In the genomic region with DNA sequence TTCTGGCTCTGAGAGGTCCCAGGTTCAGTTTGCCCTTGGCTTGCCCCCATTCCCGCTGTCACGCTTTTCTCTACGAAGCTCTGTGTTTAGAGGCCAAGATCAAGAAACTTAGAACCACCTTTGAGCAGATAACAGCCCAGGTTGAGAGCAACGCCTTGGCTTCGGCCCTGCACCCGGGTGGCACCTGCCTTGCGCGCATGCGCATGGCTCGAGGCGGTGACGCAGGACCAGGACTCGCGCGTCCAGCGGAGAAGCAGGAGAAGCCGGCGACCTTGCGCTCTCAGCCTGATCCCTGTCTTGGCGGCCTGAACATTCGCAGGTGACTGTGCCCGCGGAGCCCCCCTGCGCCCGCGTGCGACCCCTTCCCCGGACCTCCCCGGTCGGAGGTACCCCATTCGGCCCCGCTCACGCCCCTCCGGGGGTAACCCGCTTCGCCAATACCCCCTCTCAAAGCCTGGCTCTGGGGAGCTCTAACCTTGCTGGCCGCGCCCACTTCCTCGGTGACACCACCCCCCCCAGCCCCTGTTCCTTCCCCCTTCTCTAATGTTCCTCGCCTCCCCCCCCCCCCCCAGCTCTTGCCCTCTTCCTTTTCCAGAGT, we compare ENCODE assay signal across 8 mouse cellular contexts. TPM values are rescaled to one million over a fixed set of nuclear protein-coding genes. Genes with fewer than 3 reads are reported as not detected.
DNase-seq lines count a peak whose midpoint lies in the region; ATAC-seq lines count a peak whose summit lies in the region.

A gene (plus strand): TSS at position 232 of the 598 bp plus-strand sequence.

- WGBS in hindbrain, embryonic 11.5 days, result under 1% methylated on average over 39 of the region's 40 CpGs
- WGBS in lung, embryonic 16.5 days, result under 1% methylated on average over 29 of the region's 40 CpGs

- H3K9me3 ChIP-seq in hindbrain, embryonic 11.5 days (ENCODE audit: control insufficient read depth, low read length), result no peaks in the 10 kb centered on the region
- H3K9me3 ChIP-seq in lung, embryonic 16.5 days (ENCODE audit: control insufficient read depth, low read length), result no peaks in the 10 kb centered on the region

- H3K27ac ChIP-seq in hindbrain, embryonic 11.5 days (ENCODE audit: low read depth, low read length), result peak within 1 kb of the TSS; percentile 47
- H3K27ac ChIP-seq in lung, embryonic 16.5 days (ENCODE audit: low read length), result peak within 1 kb of the TSS; percentile 39; the same call in 1 of the 2 replicates

- peak; percentile 89 for ATAC-seq in hindbrain, embryonic 11.5 days (ENCODE audit: low FRiP score)
- ATAC-seq in lung, embryonic 16.5 days (ENCODE audit: low read depth), result peak; percentile 88

- DNase-seq in Muller cell, postnatal 12 days (ENCODE audit: inconsistent ontology term), result peak; percentile 82
- DNase-seq in cerebellum, adult 9-11 months, result peak; percentile 95
- DNase-seq in frontal cortex, postnatal 10 days (ENCODE audit: low spot score in 2 of 2), result peak; percentile 72 to 83
- DNase-seq in hindbrain, embryonic 11.5 days (ENCODE audit: low spot score), result peak; percentile 91
- peak; percentile 86 for DNase-seq in layer of hippocampus, adult 9-11 months
- peak; percentile 77 for DNase-seq in ovary, adult 18-20 months (ENCODE audit: low spot score)
- DNase-seq in thymus, postnatal 0 days (ENCODE audit: low spot score), result peak; percentile 82

- peak within 1 kb of the TSS; percentile 84 for H3K9ac ChIP-seq in hindbrain, embryonic 11.5 days (ENCODE audit: low read depth, low read length)
- H3K9ac ChIP-seq in lung, embryonic 16.5 days (ENCODE audit: low read length), result peak within 1 kb of the TSS; percentile 84

- H3K4me2 ChIP-seq in hindbrain, embryonic 11.5 days (replicated peaks; ENCODE audit: low read depth, low read length), result peak within 1 kb of the TSS; percentile 69
- H3K4me2 ChIP-seq in lung, embryonic 16.5 days (ENCODE audit: low read depth, low read length), result peak within 1 kb of the TSS; percentile 93

- H3K4me1 ChIP-seq in hindbrain, embryonic 11.5 days (replicated peaks; ENCODE audit: control insufficient read depth, insufficient read depth, low read length), result no peaks in the 10 kb centered on the region
- H3K4me1 ChIP-seq in lung, embryonic 16.5 days (replicated peaks; ENCODE audit: control insufficient read depth, insufficient read depth, low read length), result peaks cover 9% of the 10 kb centered on the region; the same call in 1 of the 2 replicates

- no peaks in the 10 kb centered on the region for H3K27me3 ChIP-seq in hindbrain, embryonic 11.5 days (ENCODE audit: control insufficient read depth, insufficient read depth, low read length)
- H3K27me3 ChIP-seq in lung, embryonic 16.5 days (ENCODE audit: control insufficient read depth, insufficient read depth, low read depth, low read length), result no peaks in the 10 kb centered on the region

- peak within 1 kb of the TSS; percentile 74 for H3K4me3 ChIP-seq in hindbrain, embryonic 11.5 days (ENCODE audit: low read depth, low read length)
- peak within 1 kb of the TSS; percentile 77 for H3K4me3 ChIP-seq in lung, embryonic 16.5 days (ENCODE audit: low read length)

- no peaks in the 10 kb centered on the region for H3K36me3 ChIP-seq in hindbrain, embryonic 11.5 days (ENCODE audit: control insufficient read depth, insufficient read depth, low read length)
- H3K36me3 ChIP-seq in lung, embryonic 16.5 days (ENCODE audit: control insufficient read depth, insufficient read depth, low read length), result no peaks in the 10 kb centered on the region

RNA-seq across cellular contexts. Expression of the gene that starts here (rescaled TPM):
- 53.5 and 56.7 TPM in 2 replicates for polyA plus RNA-seq in hindbrain, embryonic 11.5 days (2014; fragmentation: Nextera tagmentation; extraction: Ambion mirVana)
- 35.7 and 39.4 TPM in 2 replicates for polyA plus RNA-seq in lung, embryonic 16.5 days (2015; fragmentation: Nextera tagmentation; extraction: Ambion mirVana)
- polyA plus RNA-seq in thymus, postnatal 0 days (2015; fragmentation: Nextera tagmentation; extraction: Ambion mirVana), result 40.8 and 41.6 TPM in 2 replicates

Comparison
In these comparisons a context has a peak if more than half of its experiments do, and no peak if none do; other contexts are left out.
1. Peak in every context shown above with its lines: DNase-seq, ATAC-seq, H3K4me3 ChIP-seq and H3K27ac ChIP-seq.